Mouse (Mus musculus): ENCODE results near the gene Lsm11.
"Not testable (repeated sequence)": the region's sequence is repeated elsewhere in the genome, so short reads cannot be mapped to it uniquely, and the experiment has no call there.

The Lsm11 gene

GRCm38 (mm10) chr11:45883270-45883931 lies 61.3 kb downstream of the Lsm11 start:
- no peak for DNase-seq (ENCODE audit: low spot score in 2 of 2)

- DNase-seq (ENCODE audit: low spot score in 2 of 2), result no peak
Measured at GRCm38 (mm10) chr11:45881683-45882068, 63.1 kb downstream of the Lsm11 start.

- DNase-seq (ENCODE audit: low spot score in 2 of 2), result no peak
Measured at GRCm38 (mm10) chr11:45881026-45881682, 63.6 kb downstream of the Lsm11 start.

GRCm38 (mm10) chr11:45879366-45879765 lies 65.4 kb downstream of the Lsm11 start:
- not testable (repeated sequence) for DNase-seq (ENCODE audit: low spot score in 2 of 2)

All from spleen, postnatal 14 days (tissue).